Mouse (Mus musculus) 3T3-L1 (cell line): Measurements from ENCODE around the gene Nkap.
"Not testable (repeated sequence)": the region's sequence is repeated elsewhere in the genome, so short reads cannot be mapped to it uniquely, and the experiment has no call there.

Experiments used
- DNase-seq: peaks from one replicate; pipeline ENCODE4 v3.0.0-alpha.2; 2015; ENCODE audit warnings: low read depth, low spot score

Gene Nkap

DNA sequence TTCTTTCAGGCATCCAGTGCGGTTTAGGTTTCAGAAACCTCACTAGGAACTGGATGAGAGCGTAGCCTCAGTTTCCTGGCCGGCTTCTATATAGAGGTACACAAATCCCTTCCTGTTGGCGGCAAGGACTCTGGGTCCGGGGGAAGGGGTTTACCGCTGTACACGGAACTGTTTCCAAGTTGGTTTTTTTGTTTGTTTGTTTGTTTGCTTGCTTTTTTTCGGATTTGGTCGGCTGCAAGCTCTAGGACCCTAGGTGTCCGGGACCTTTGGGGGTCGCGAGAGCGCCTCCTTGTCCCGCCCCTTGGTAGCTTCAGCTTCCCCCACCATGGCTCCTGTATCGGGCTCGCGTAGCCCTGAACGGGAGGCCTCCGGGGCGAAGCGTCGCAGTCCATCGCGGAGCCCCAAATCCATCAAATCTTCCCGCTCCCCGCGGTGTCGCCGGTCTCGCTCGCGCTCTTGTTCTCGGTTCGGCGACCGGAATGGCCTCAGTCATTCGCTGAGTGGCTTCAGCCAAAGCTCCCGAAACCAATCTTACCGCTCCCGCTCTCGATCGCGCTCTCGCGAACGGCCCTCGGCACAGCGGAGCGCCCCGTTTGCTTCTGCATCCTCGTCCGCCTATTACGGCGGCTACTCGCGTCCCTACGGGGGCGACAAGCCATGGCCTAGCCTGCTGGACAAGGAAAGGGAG, at the start of gene Nkap:
Nkap (plus strand) TSS at position 125 of the 688 bp plus-strand sequence.
- DNase-seq: peak; percentile 85

DNA sequence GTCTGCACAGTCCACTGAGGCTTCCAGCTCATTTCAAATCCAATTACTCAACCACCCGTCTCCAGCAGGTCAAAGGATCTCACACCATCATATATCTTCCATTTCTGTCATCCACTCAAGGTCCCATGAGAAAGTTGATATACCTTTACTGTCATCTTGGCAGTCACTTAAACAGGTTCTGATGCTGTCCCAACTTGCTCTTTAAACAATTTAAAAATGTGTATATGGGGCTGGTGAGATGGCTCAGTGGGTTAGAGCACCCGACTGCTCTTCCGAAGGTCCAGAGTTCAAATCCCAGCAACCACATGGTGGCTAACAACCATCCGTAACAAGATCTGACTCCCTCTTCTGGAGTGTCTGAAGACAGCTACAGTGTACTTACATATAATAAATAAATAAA, 46.2 kb upstream of the Nkap start:
- DNase-seq: peak; percentile 3

DNA sequence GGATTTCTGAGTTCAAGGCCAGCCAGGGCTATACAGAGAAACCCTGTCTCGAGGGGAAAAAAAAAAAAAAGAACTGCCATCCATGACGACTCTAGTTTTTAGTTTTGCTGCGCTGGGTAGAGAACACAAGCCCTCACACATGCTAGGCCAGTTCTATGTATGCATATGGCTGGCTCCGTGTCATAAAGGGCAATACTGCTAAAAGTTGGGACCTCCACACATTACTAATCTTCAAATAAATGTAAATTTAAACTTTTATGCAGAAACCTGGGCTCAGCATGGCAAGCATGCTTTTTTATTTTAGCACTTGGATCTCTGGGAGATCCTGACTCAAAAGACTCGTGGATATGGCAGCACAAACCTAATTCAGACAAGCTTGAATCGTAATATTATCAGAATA, 45.4 kb upstream of the Nkap start:
- no peak for DNase-seq

DNA sequence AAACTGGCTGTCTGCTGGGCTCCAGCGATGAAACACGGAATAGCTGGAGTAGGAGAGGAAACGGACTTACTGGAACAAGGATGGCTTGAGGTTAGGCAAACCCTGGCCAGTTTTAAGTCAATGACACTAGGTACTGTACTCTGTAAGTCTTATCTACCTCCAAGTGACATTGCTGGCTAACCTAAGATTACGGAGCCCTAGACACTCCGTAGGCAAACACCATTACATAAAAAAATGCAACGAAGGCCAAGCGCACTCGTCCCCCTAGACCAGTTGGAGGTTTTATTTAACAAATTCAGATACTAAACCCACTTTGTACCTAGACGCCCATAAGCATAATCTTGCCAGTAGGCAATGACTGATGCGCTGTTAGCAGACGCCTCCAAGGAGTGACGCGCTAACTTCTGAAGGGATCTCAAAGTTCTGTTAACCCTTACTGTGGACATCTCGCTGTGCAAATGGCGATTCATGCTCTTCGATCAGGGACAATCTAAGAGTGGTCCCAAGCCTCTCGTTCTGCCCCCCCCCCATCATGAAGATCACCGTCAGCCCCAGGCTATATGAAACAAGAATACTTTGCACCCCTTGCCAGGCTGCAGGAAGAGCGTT, 42.2 kb upstream of the Nkap start:
- peak; percentile 46 for DNase-seq

DNA sequence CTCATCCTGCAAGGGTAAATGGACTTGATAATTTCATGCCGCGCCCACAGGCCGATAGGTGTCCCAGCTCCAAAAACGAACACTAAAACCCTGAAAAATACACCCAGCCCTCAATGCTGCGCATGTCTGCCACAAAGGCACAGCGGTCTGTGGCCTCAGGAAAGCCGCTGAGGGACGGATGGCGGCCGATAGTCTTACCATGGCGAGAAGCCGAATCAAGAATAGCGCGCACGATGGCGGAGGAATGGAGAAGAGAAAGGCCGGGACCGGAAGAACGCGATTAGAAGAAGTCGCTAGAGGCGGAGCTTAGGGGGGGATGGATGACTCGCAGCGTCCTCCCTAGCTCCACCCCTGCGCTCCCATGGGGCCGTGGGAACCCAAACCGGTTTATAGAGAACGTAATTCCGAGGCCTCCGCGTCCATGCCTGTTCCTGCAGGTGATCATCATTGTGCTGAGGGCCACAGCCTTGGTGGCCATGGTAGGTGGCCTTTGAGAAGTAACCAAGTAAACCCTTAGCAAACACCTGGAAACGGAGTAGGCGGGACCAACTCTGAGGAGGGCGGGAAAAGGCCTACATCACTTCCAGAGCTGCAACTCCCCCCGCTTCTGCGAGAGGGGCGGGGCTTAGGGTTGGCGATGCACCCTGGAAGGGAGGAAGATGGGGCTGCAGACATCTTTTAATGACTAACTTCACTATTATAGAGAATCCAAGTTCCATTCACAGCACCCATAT, 41.5 kb upstream of the Nkap start, which contains the start of gene Rpl39:
Rpl39 (minus strand) TSS at position 476 of the 734 bp plus-strand sequence.
- peak; percentile 91 for DNase-seq

DNA sequence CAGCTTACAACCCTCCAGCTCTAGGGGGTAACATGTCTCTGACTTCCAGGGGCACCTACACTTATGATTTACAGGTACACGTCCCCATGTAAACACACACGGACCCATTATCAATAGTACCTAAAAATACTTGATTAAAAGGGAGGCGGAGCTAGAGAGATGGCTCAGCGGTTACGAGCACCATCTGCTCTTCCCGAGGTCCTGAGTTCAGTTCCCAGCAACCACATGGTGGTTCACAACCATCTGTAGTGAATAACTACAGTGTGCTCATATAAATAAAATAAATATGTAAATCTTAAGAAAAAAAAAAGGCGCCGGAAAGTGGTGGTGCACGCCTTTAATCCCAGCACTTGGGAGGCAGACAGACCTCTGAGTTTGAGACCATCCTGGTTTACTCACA, 40.9 kb upstream of the Nkap start:
- no peak for DNase-seq

DNA sequence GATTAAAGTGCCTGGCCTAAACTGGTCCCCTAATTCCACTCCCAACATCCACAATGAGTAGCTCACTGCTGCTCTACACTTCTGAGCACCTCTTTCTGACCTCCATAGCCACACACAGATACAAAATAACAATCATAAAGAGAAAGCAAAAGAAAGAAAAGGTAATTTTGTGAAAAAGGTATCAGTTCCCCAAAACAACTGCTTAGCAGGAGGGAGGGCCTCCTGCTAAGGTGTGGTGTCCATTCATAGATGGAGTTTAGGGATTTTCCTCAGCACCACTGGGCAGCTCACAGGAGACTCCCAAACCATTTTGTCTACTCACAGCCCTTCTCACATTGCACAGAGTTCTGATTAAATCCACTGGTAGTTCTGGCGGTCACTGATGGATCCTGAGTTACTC, 37.8 kb upstream of the Nkap start:
- DNase-seq: no peak

DNA sequence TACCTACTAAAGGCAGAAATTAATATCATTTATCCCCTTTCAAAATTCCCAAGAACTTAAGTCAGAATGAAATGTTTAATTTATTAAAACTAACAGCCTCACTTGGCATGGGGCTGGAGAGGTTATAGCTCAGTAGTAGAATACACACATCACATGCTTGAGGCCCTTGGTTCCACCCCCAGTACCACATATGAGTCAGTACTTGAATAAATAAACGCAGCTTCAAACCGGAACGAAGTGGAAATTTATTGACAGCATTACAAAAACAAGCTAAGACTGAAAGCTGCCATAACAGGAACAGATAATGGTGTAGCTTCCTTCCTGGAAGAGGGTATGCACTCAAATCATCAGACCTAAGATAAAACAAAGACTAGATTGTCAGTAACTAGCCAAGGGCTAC, 35.1 kb upstream of the Nkap start:
- peak; percentile 36 for DNase-seq

DNA sequence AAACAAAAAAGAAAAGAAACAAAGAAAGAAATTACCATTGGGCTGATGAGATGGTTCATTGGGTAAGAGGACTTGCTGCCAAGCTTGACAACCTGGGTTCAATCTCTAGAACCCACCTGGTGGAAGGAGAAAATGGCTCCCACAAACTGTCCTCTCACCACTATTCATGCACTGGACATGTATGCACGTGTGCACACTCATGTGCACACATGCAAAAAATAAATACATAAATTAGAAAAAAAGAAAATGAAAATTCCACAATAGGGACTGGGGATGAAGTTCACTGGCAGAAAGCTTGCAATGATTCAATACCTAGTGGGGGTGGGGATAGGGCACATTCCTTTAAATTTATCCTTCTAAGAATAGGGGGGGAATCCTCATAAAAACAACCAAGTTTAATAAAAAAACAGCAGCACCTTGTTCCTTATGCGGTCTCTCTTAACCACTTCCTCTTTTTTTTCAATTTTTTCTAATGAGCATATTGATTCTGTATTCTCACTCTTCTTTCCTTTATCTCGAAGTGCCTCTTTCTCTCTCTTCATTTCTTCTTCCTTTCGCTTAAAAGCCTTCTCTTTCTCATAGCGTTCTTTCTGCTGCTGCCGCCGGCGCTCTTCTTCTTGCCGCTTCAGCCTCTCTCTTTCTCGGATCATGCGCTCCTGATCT, 31.4 kb upstream of the Nkap start:
- DNase-seq: no peak

DNA sequence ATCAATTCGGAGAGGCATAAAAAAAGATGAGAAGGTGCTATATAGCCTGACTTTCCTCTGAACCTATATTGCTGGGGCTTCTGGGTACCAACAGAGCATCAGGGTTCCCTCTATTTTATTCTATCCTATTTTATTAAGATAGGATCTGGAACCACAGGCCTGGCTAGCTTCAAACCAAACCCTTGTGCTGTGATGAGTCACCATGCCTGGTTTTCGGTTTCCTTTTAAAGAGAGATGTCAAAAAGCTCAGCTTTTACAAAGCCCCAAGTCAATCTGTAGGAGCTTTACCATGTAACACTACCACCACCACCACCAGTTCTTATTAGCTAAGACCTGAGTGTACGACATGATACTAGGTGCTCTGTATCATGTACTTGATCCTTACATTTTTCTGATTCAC, 27.9 kb upstream of the Nkap start:
- peak; percentile 40 for DNase-seq

DNA sequence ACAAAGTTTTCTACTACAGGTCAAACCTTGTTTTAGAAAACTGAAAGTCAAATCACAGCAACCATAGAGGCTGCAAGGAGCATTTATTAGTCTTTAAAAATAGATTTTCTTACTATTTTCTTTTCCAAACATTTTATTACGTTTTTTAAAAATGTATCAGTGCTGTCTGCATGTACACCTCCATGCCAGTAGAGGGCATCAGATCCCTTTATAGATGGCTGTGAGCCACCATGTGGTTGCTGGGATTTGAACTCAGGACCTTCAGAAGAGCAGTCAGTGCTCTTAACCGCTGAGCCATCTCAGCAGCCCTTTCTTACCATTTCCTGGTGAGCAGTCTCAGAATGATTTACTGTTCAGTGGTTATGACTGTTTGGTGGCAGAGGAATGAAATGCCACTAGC, 22.8 kb upstream of the Nkap start:
- DNase-seq: peak; percentile 1

DNA sequence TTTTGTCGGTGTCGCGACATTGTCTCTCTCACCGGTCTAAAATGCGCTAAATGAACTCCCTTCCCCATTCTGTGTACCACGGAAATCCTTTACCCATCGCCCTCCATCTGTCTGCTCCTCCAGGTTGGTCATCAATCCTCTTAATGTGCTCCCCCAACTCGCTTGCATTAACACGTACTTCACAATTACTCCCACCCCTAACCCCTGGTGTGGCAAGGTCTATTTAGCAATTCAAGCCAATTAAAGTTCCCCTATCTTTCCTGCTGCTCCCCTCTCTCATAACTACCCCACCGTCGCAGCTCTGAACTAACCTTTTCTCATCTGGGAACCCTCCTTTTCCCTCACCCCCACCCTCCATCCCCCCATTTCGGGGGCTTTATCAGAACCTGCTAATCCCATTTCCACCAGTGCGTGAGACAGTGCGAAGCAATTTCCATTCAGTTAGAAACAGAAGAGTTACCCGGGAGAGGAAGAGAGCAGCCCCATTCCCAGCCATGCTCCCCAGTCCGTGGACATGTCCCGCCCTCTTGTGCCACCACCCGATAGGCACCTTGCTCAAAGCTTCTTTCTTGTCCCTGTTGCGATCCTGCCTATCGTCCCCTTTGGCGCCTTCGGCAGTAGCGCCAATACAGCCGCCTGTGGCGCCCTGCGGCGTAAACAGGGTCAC, 16.9 kb upstream of the Nkap start:
- DNase-seq: no peak

DNA sequence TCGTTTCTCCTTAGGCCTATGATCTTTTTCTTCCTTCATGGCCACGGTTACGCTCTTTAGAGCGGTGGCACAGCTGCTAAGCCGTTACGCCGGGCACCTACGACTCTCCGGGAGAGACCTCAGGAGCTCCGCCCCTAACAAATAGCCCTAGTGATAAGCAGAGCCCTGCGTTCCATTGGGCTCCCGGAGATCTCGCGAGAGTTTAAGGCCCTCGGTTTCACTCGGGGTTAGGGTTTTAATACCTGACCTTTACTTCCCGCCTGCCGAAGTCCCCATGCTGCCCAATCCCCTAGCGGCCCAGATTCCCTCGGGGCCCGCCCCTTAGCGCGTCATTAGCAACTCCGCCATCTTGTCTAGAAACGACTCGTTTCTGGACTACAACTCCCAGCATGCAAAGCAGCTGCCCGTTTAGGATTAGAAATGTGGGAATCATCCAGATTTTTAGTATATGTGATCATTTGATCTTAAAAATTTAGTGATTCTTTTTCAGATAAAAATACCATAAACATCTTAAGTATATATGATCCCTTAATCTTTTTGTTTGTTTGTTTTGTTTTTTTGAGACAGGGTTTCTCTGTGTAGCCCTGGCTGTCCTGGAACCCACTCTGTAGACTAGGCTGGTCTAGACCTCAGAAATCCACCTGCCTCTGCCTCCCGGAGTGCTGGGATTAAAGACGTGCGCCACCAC, 16.3 kb upstream of the Nkap start, which contains the start of gene Upf3b:
Upf3b (minus strand) TSS at position 130 of the 688 bp plus-strand sequence.
- DNase-seq: peak; percentile 99

DNA sequence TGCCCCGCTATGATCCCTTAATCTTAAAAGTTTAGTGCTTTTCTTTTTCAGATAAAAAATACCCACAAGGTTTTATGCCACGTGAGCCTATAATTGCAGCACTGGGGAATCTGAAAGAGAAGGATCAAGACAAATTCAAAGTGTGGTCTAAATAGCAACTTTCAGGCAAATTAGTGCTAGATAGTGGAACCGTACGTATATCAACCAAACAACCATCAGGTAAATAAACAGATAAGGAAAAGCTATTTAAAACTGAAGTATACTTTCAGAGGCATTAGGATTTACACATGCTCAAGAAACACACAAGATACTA, 15.8 kb upstream of the Nkap start:
- DNase-seq: peak; percentile 4

DNA sequence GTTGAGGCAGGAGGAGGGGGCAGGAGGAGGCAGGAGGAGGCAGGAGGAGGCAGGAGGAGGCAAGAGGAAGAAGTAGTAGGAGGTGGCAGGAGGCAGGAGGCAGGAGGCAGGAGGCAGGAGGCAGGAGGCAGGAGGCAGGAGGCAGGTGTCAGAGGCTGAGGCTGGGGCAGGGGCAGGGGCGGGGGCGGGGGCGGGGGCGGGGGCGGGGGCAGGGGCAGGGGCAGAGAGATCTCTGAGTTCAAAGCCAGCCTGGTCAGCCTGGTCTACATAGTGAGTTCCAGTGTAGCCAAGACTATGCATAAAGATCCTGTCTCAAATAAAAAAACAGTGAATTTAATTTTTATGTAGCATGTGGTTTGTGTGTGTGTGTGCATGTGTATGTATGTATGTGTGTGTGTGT, 9.5 kb upstream of the Nkap start:
- DNase-seq: no peak

DNA sequence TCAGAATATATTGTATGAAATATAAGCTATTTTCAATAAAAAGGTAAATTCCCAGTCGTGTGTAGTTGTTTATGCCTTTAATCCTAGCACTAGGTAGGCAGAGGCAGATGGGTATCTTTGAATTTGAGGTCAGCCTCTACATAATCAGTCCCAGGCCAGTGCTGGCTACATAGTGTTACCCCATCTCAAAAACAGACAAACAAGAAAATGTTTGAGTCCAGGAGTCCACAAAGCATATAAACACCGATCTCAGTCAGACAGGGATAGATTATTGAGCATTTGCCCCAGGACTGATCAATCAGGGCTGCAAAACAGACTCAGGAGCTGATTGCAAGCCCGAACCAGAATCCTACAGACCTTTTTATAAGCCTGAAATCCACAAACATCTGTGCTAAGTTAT, 7.0 kb upstream of the Nkap start:
- DNase-seq: no peak

DNA sequence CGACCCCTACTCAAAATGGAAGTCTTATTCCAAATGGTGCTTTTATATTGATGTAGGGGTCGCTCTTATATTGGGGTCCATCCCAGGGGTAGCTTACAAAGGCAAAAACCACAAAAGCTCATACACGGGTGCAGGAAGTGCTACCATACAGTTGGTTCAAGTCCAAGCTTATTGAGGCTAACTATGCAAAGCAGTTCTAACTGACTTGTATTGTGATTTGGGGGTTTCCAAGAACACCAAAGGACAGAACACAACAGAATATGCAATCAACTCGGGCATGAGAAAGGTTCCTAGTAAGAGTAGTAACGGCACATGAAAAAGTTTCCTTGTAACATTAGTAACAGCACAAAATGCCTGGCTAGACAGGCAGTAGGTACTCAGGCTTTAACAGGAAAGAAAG, 6.4 kb upstream of the Nkap start:
- DNase-seq: no peak

DNA sequence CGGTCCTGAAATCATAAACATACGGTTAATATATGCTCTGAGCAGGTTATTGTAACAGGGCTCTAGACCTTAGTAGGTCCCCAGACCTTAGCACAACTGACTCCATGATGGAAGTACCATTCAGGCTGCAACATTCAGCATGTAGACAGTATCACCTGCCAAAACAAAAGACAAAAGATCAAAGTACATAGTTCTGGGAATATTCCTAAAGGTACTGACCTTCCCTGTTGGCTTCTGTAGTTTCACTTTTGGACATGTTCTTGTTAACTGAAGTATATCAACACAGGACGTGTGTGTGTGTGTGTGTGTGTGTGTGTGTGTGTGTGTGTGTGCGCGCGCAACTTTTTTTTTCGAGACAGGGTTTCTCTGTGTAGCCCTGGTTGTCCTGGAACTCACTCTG, 1.1 kb upstream of the Nkap start:
- DNase-seq: no peak

DNA sequence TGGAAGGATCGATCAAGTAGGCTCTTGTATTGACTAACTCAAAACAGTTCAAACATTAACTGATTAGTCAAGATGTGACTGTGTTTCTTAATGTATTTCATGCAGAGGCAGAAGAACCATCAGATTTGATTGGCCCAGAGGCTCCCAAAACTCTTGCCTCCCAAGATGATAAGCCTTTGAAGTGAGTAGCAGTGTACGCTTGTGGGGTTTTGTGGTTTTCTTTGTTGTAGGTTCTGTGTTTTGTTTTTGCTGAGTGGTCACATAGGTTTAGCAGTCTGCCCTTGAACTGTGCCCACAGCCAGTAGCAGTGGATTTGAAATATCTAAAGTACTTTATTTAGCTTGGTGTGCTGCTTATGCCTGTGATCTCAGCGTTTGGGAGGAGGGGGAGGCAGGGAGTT, 15.1 kb downstream of the Nkap start:
- DNase-seq: no peak

DNA sequence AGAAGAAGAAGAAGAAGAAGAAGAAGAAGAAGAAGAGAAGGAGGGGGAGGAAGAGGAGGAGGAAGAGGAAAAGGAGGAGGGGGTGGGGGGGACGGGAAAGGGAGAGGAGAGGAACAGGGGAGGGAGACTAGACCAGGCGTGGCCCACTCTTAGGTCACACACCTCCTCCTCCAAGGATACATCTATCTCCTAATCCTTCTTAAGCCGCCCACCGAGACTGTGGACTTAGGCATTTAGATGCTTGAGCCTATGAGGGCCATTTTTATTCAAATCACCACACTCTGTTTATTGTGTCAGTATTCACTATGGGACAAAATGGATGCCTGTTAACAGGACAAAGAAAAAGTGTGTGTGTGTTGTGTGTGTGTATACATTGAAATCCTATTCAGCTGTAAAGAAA, 17.9 kb downstream of the Nkap start:
- not testable (repeated sequence) for DNase-seq

DNA sequence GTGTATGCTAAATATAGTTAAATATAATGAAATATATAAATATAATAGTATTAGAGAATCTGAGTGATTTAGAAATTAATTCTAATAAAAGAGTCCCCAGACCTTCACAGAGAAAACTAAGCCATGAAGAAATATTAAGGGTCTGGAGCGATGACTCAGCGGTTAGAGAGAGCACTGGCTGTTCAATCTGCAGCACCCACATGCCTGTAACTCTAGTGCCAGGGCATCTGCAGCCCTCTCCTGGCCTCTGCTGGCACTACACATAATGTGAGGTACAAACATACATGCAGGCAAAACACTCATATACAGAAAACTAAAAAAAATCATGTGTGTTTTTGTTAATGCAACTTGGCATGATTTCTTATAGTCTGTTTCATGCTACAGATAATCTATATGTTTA, 18.4 kb downstream of the Nkap start:
- DNase-seq: peak; percentile 76
